Mouse (Mus musculus): ENCODE measurements around the gene Itgb1.

GRCm38 (mm10) chr8:128681970-128682369 lies 3.5 kb upstream of the Itgb1 start:
- TF ChIP-seq CTCF (IDR thresholded peaks at IDR 0.05 in 2 of 3, conservative IDR thresholded peaks at IDR 0.05 in 1 of 3; ENCODE audit: control insufficient read depth in 1 of 3, insufficient read depth in 1 of 3, low read depth in 2 of 3, low read length in 3 of 3, poor library complexity in 1 of 3, severe bottlenecking in 1 of 3) (no peak), ZMIZ1 (IDR thresholded peaks at IDR 0.05; ENCODE audit: low read depth, low read length) (no peak), EP300 (IDR thresholded peaks at IDR 0.05; ENCODE audit: low read depth in 1 of 2, low read length in 2 of 2) (no peak)

Data from MEL (cell line).